Mouse (Mus musculus) skeletal muscle tissue, adult 2 months (tissue): Measurements from ENCODE around the gene Plod2.

Source experiments
- DNase-seq: peaks from one replicate; pipeline ENCODE4 v3.0.0-alpha.2; 2012; ENCODE audit warnings: low read depth, low spot score

Gene Plod2

DNA sequence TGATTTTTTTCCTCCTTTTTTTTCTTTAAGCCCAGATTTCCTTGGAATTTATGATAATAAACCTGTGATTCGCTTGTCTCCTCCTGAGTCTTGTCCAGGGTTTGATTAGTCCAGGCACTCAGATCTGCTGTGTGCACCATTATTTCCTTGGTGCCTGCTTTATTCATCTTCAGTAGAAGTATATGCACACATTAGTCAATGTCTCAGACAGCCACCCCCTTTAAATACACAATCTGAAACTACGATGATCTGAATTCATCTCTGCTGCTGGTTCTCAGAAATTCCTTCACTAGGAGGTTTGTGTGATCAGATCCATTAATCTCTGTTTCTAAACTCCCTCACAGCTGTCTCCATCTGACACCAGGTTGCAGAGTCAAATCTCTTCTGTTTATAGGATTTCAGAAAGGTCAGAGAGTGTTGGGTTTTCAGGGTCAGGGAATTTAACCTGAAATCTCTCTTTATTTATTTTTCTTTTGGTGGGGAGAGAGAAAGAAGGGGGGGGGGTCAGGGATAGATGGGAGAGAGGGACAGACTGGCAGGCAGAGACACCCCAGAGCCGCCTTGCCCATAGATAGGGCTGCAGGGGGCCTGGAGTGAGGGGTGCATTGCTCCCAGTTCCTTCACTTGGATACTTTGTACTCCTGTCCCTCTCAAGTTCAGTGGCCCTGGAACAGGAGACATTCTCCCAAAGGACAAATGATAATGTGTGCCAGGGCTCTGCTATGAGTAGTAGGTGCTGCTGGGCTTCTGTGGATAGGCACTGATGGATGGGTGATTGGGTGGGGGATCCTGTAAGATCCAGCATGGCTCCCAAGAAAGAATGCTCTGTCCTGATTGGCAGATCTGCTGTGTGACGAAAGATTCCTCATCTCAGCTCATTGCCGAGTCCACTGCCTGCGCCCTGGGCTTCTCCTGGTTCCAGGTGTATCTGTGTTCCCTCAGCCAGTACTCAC, 13.3 kb downstream of the Plod2 start:
- DNase-seq = no peak

DNA sequence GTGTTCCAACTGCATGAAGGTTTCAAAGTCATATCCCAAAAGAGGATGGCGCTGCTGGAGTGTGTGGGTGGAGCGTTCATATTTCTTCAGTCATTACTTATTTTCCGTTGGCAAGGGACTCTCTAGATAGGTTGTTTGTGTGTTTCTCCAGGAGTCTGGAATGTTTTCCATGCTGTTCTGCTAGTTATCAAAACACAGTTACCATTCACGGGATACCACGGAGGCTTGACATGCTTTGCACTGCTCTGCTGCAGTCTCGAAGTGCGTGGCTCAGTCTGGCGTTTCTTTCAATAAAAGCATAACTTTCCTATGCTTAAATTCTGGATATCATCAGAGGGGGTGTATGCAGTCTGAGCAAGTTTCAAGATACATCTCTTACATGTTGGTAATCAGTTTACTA, 17.7 kb downstream of the Plod2 start:
- no peak for DNase-seq

DNA sequence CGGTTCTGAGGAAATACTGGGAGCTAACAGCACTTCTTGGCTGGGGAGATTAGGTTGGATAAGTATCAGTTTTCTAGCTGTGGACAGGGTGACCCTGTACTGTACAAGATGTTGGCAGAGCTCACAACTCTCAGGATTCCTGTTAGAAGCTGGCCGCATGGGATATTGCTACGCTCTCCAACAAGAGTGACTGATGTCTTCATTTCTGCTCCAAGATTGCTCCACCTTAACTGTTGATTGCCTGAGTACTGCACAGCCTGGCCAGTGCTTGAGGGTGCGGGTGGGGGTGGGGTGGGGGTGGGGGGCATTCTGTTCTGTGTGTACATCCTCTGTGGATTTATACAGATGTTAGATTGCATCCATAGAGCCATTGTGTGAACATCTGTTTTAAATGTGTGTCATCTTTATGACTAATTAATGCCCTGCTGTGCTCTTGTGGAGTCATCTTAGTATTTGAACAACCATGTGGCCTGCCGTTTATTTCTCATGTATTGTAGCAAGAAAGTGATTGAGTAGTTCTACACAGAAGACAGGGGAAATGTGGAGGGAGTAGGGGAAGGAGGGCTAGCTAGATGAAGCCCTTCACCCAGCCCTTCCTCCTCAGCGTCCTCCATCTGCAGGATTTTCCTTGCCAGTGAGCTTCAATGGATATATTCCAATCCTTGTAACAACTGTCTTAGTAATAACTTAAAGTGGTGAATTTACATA, 19.0 kb downstream of the Plod2 start:
- DNase-seq = peak; percentile 82

DNA sequence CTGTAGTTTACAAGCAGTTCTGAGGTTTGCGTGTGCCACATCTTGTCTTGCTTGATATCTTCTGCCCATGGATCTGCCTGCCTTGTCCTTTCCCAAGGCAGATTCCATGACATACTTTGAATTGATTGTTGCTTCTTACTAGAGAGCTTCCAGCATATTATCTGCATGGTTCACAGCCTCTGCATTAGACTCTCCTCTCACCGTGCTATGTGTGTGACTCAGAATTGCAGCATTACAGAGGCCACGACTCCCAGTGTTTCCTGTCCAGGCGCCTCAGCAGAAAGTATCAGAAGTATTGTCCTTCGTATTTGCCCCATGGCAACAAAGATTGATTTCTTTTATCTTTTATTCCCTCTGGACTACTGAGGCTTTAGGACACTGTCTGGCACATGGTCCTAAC, 20.4 kb downstream of the Plod2 start:
- DNase-seq = no peak

DNA sequence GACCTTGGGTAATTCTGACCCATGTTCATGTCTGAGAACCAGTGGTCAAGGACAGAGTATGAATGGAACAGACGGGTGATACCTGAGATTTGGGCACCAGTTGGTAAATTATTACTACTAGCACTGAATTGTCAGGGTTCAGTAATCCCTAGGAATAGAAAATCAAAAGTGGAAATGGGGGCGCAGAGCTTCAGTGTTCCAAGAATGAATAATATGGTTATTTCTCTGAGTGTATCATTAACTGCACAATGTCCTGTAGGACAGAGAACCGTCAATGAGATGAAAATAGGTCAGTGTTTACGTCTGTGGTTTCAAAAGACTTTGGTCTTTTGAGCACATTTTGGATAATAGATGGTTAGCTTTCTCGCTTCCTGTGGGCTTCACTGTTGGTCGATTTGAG, 21.3 kb downstream of the Plod2 start:
- DNase-seq = no peak

DNA sequence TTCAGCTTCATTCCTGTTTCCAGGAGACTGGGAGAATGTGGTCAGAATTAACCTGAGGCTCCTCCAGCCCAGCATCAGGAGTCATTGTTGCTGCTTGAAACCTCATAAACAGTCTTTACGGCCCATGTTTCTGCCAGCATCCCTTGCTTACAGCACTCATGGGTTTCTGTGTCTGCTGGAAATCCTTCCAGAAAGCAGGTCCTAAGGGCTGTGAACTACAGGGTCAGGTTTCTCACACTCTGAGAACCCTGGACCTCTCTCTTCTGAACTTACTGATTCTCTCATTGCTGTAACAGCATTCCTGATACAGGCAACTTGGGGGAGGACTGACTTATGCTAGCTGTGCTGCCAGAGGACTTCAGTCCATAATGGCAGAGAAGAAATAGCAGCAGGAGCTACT, 22.4 kb downstream of the Plod2 start:
- DNase-seq = no peak

DNA sequence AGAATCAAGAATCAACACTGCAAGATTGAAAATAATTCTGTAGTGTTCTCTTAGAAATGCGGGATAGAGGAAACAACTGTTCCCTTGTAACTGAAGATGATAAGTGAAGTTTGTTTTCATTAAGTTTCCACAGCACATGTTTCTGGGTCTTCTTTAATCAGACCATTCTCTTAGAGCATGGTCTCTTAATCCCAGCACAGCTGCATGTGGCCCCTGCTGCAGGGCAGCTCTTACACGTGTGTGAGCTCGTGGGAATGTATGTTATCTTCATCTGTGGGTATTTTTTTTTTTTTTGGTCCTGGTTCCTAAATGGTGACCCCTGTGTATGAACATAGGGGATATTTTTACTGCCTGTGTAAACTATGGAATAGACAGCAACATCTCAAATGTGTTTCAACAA, 24.2 kb downstream of the Plod2 start:
- DNase-seq = no peak

DNA sequence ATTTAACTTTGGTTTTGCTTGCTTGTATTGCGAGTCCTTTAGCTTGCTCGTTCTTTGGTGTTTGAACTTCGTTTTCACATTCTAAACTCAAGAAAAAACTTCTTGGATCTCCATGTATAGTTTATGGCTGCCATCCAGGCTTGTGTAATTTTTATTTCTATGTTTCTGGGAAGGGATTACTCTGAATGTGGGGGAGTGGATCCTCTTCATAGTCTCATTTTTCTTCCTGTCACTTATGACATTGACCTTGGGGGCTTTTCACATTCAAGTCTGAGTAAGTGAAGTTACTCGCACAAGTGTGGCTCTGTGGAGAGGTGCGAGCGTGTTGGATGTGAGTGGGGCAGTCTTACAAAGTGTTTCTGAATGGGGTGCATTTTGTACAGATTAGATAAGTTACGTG, 25.5 kb downstream of the Plod2 start:
- DNase-seq = no peak

DNA sequence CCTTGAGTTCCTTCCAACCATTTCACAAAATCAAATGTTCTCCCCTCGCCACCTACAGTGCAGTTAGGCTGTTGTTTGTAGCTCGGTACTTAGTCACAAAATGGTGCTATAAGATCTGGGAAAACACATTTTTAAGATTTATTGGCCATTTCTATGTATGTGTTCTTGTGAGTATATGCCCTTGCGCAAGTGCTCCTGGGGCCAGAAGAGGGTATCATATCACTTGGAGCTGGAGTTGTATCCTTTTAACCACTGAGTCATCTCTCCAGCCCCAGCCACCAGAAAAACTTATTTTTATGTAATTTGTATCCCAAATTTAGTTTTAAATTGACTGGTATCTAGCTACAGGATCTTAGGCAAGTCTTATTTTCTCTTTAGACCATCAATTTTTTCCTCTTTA, 26.8 kb downstream of the Plod2 start:
- no peak for DNase-seq

DNA sequence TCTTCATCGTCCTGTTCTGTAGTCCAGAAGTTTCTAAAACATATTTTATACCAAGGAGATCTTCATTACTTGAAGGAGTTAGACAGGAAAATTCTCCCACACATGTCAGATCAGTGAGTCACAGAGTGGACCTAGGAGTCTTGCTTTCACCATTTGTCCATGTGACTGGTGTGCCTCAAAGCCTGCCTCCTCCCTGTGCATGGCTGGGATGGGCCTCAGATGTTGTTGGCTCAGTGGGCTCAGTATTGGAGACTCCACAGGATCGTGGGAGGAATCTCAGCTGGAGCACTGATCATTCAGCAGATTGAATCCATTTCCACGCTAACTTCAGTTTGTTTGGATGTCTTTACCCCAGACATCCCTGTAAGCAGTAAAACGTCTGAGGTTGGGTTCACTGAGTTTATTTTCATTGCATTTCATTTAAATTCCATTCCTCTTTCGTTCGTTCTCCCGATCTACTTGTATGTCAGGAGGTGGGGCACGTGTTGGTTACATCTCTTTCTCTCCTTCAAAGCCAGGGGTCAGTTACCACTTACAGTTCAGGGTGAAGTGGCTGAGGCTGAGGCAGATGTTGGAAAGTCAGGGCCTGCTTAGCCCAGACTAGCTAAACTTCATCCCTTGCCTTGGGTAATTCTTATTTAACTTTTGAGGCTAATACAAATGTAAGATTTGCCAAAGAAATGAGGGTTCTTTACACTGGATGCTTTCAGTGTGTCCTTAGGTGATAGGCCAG, 30.5 kb downstream of the Plod2 start:
- no peak for DNase-seq

DNA sequence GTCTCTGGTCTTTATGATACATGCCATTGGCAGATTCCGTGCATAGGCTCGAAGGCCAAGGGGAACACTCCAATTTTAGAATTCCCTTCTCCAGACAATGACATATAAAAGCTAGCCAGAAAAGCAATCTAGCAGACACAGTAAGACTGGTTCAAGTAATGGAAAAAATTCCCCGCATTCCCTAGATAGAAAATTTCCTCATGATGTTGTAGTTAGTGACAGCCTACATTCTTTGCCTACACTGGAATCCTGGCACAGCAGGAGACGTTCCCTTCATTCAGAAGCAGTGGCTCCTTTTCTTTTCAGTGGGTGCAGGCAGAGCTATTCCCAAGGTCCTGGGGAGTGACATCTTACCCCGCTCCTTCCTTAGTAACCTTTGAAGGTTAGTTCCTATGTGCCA, 41.9 kb downstream of the Plod2 start:
- DNase-seq = no peak

DNA sequence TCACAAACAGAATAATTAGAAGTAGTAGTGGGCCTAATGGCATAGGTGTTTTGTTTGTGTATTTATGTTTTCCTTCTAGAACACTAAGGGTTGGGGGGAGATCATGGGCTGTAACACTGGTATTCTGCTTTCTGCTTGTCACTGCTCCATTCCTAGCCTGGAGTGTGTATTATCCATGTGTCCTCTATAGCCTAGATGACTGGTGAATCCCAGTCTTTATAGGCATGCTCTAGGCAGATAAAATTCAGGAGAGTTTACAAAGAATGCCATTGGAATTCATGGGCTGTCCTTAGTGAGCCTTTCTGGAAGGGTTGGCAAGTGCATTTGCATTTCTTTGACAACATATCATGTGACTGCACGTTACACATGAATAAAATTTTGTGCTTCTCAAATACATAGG, 44.0 kb downstream of the Plod2 start:
- DNase-seq = no peak

DNA sequence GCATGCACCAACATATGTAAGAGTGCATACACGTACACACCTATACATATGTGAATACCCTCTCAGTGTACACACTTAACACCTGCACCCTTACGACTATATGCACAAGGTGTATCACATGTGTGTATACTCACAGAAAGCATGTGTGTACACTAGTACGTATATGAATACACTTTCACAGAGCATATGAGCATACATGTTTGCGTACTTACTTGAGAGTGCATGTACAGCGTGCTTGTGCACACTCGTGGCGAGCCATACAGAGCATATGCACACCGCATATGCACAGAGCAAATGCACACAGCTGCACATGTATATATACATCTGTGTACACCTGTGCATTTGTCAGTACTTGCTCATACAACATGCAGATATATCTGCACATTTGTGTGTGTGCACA, 45.4 kb downstream of the Plod2 start:
- DNase-seq = no peak

DNA sequence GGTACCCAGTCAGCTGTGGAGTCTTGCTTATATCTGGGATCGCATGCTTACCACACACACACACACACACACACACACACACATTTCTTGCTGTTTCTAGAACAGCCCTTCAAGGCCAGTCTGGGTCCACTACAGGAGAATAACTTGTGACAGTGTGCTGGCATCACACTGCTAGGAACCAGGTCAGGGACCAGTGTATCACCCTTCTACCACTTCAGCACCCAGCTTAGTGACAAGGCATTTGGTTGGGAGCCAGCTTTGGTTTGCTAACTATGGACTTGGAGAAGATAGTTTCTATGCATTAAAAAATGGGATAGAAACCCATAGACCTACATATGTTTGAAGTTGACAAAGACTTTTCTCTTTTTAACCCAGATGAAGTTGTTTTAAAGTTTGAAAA, 46.2 kb downstream of the Plod2 start:
- no peak for DNase-seq

DNA sequence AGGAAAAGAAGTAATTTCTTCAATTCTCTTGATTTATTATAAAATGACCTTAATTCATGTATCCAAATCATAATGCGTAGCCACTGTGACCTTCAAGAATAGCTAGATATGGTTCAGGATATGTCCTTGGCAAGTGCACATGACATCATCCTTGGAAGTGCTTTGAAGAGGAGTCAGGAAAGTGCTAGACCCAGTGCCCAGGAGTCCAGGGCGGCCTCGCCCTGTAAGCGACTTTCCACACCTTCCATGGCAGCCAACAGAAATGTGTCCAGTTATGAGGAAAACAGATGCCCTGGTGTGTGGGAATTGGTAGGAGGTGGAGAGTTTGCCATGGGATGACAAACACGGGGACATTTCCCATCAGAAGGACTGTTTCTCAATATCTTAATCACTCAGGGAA, 47.0 kb downstream of the Plod2 start:
- DNase-seq = no peak

DNA sequence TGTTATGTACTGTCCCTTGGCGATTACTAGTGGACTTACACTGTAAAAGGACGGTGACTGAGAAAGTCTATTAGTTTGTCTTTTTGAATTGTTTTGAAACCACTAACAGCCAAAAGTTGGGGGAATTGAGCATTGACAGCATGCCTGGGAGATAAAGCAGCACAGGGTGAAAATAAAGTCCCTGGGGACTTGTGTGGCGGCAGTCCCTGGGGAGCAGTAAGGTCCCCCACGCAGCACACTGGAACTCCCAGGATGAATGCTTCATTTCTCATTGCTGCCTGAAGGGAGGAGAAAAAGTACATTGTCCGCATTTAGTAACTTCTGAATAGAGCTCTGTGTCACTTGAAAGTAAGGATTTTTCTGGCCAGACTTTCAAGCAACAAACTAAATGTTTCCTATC, 49.5 kb downstream of the Plod2 start:
- DNase-seq = no peak

DNA sequence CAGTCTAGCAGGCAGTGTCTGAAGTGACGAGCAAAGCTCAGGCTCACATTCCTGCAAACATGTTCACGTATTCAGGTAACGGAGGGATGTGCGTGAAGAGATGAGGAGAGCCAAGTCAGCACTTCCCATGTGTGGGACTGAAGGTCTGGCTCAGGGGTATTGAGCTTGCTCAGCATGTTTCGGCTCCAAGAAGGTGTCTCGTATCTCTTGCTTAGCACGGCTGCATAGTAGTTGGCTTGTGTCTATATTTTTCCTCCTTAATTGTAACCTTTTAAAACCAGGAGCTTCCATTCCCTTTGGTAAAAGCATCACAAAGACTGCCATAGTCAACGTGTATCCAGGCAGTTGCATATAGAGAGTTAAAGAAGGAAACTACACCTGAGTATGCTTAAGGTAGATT, 50.7 kb downstream of the Plod2 start:
- DNase-seq = no peak

DNA sequence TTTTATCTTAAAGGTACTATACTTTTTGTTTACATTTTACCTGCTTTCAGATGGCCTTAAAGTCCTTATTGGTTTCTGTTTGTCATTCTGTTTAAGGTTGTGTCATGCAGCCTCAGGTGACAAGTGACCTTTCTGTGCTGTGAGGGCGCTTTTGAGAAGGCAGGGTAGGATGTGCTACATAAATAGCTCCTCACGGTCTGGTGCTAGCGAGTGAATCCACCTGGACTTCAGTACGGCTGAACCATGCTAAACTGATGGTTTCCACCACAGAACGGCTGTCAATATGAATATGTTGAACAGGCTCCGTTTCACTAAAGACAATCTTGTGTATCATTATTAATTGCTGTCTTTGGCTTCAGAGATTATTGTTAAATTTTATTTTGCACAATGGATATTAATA, 52.5 kb downstream of the Plod2 start:
- DNase-seq = no peak

DNA sequence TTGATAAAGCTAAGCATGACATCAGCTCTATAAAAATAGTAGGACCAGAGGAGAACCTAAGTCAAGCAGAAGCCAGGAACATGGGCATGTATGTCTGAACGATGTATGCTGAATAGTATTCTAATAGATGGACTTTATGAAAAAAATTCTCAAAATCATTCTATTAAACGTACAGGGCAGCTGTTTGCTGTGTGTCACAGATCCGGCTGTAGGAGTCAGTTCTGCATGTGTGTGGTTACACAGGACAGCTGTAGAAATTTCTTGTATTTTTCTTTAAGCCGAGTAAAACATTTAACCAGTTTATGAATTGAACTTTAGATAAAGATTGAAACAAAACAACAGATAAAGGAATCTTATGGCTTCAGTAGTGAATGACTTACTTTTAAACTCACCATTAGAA, 53.3 kb downstream of the Plod2 start:
- no peak for DNase-seq

DNA sequence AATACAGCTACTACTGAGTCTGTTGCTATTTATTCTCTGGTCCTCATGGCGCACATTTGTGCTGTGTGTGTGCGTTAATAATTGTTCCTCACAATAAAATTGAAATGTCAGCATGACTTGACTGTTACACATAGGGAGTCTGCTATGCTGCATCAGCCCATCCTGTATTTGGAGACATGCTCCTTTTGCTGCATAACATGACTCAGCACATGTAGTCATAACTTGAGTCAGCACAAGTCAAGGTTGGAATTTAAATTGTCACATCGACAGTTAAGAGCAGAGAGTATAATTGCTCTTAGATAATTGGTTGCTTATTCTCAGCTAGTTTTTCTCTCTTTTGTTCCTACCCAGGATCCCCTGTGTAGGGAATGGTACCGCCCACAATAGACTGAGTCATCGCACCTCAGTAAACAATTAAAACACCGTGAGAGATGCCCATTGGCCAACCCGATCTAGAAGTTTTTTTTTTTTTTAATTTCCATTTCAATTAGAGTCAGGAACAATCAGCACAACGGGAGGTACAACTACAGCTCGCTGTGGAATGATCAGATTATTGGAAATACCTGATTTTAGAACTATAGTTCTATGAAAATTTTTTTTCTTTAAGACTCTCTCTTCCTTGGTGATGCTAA, 55.0 kb downstream of the Plod2 start:
- DNase-seq = no peak

DNA sequence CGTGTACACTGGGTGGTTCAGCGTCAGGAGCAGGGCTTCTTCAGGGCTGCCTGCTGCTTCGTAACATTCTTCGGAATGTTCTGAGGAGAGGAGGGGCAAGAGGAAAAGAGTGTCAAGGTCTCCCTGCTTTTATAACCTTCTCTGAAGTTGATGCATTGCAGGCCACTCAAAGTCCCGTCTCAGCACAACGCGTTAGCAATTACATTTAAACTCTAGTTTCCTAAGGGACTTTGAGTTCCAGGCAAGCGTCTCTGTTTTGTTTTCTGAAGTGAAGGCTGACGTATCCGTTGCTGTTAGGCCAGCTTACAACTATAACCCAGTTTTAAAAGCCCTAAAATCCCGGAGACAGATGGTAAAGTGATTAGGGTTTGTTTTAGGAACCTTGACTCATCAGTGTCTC, 55.8 kb downstream of the Plod2 start:
- DNase-seq = peak; percentile 54

DNA sequence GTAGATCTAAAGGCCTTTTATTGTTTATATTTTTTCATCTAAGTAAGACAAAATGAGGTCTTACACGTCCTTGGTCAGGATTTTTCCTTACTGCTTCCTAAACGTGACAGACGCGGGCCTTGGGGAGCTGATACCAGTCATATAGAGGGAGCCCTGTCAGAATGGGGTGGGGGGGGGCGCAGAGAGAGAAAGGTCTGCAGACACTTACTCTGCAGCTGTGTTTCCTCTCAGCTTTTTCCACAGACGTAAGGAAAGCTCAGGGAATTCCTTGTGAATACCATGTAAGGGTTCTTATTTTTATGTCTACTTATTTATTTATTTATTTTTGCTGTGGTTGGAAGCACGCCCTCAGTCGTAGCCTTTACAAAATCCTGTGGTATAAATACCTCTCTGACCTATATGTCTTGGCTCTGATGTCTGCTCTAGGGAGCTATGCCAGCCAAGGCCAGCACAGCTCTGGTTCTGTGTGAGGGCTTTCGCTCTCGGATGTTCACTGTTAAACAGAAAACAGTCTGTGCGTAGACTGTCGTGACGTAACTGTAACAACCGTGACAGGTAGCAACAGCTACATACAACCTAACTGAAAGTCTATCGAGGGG, 58.0 kb downstream of the Plod2 start:
- no peak for DNase-seq
